Mouse (Mus musculus) thymus, postnatal 0 days (tissue): ENCODE data around the gene Synpo2. TPM values are rescaled to one million over a fixed set of nuclear protein-coding genes. Genes with fewer than 3 reads are reported as not detected.

ENCODE experiments used
- DNase-seq: peaks from one replicate; pipeline ENCODE4 v3.0.0-alpha.2; 2015; ENCODE audit warnings: low spot score
- polyA plus RNA-seq: library from polyadenylated mRNA; unstranded; fragments of >200 nt; fragmentation: Nextera tagmentation; extraction: Ambion mirVana; gene quantifications from 2 replicates; pipeline ENCODE4 v1.2.1, GENCODE M21; 2015

Synpo2 gene
- polyA plus RNA-seq, 1 experiment from 2014 or later: 3.3 TPM

GRCm38 (mm10) chr3:123053192-123053938, 182.6 kb downstream of the Synpo2 start:
- no peak for DNase-seq

- DNase-seq: no peak
Measured at GRCm38 (mm10) chr3:123042308-123042707, 193.6 kb downstream of the Synpo2 start.

- no peak for DNase-seq
Measured at GRCm38 (mm10) chr3:123034752-123035151, 201.2 kb downstream of the Synpo2 start, which contains the start of gene Myoz2. Gene Myoz2, minus strand, starts transcription at chr3:123035015.

- DNase-seq: no peak
Measured at GRCm38 (mm10) chr3:123033804-123034203, 202.1 kb downstream of the Synpo2 start.

Other genes with a start within 250 kb of the Synpo2 start
- gene Myoz2, start 201.1 kb downstream of the Synpo2 start, polyA plus RNA-seq: 0.28 TPM in 1 of 2 replicates, not detected in the other
- 24.4 and 25.6 TPM in 2 replicates for gene Sec24d, start 31.3 kb upstream of the Synpo2 start, polyA plus RNA-seq
- gene Mettl14, start 150.0 kb upstream of the Synpo2 start, polyA plus RNA-seq: 24.8 and 26.5 TPM in 2 replicates
- gene Prss12, start 210.8 kb upstream of the Synpo2 start, polyA plus RNA-seq: 0.32 and 0.48 TPM in 2 replicates